Mouse (Mus musculus) ES-E14 (cell line): Measurements from ENCODE around the gene Cpa5.

Source experiments
- HCFC1 ChIP-seq: IDR thresholded peaks from 2 replicates; pipeline ENCODE4 v1.6.1; 2012; ENCODE audit warnings: low read length, inconsistent platforms, borderline replicate concordance; ENCODE audit not compliant: insufficient read depth
- MAFK ChIP-seq: IDR thresholded peaks from 2 replicates; pipeline ENCODE4 v1.6.1; 2014; ENCODE audit warnings: mild to moderate bottlenecking, low read depth, low read length, inconsistent platforms; ENCODE audit not compliant: insufficient read depth

GRCm38 (mm10) chr6:30653518-30653917, 42.7 kb downstream of the Cpa5 start:
- TF ChIP-seq HCFC1 (no peak), MAFK (no peak)
